Comparison of ENCODE assay signal across 19 mouse cellular contexts in the genomic region with DNA sequence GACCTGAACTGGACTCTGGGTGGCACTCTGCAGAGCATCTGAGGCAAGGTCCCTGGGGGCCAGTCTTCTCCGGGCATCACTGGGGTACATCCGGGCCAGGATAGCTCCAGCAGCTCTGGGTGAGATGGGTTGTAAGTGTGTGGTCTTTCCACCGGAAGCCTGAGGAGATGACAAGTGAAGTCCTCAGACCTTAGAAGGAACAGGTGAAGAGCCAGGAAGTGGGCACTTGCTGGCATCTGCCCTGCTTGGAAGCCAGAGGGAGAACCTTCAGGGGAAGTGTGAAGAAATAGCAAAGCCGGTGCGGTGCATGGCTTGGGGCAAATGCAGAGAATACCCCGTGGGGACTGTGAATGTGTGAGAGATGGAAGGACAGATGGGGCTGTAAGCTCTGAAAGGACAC. TPM values are rescaled to one million over a fixed set of nuclear protein-coding genes. Genes with fewer than 3 reads are reported as not detected.
A peak's percentile ranks its signal among the peaks of the same experiment; 100 is the strongest.
DNase-seq lines count a peak whose midpoint lies in the region; ATAC-seq lines count a peak whose summit lies in the region.
"Had no signal": no experiment of that assay in that cellular context is flagged by ENCODE, and none has a peak within 500 bp of the region (broad histone marks: within the 10 kb centered on the region; RNA-seq: fewer than 3 reads in every experiment).

No protein-coding gene starts in this region.

- no peaks in the 10 kb centered on the region for H3K9me3 ChIP-seq in heart, embryonic 10.5 days
- H3K9me3 ChIP-seq in hindbrain, embryonic 16.5 days (ENCODE audit: control insufficient read depth, low read length): no peaks in the 10 kb centered on the region
- H3K9me3 ChIP-seq: embryonic facial prominence, embryonic 12.5 days; forebrain, embryonic 15.5 days; G1E; heart, embryonic 15.5 days; hindbrain, embryonic 15.5 days had no signal

- H3K27me3 ChIP-seq in heart, embryonic 10.5 days (ENCODE audit: insufficient read depth, poor library complexity, severe bottlenecking): no peaks in the 10 kb centered on the region
- H3K27me3 ChIP-seq in hindbrain, embryonic 16.5 days (replicated peaks; ENCODE audit: control insufficient read depth, insufficient read depth, low read length): no peaks in the 10 kb centered on the region
- H3K27me3 ChIP-seq: embryonic facial prominence, embryonic 12.5 days; forebrain, embryonic 15.5 days; heart, embryonic 15.5 days; hindbrain, embryonic 15.5 days had no signal

- intact Hi-C loops in heart, postnatal 14 days (cut with DNase I): no loop called here

- peak; percentile 42 for DNase-seq in adrenal gland, postnatal 10 days
- DNase-seq in adrenal gland, postnatal 36 days: no peak
- no peak for DNase-seq in heart, embryonic 10.5 days (ENCODE audit: low spot score)
- DNase-seq in heart, postnatal 14 days: no peak
- no peak for DNase-seq in spleen, adult 18-20 months
- DNase-seq: B cell, adult 2 months; cerebellum, adult 2 months; cerebellum, postnatal 10 days; gastrocnemius, postnatal 10 days; kidney, adult 11 months had no signal

- H3K4me3 ChIP-seq in heart, embryonic 10.5 days: no peak overlapping the region
- no peak overlapping the region for H3K4me3 ChIP-seq in hindbrain, embryonic 16.5 days (ENCODE audit: low read length)
- H3K4me3 ChIP-seq: embryonic facial prominence, embryonic 12.5 days; forebrain, embryonic 15.5 days; heart, embryonic 15.5 days; hindbrain, embryonic 15.5 days had no signal

- no peak overlapping the region for H3K9ac ChIP-seq in hindbrain, embryonic 16.5 days (ENCODE audit: low read depth, low read length)
- H3K9ac ChIP-seq: embryonic facial prominence, embryonic 12.5 days; forebrain, embryonic 15.5 days; heart, embryonic 15.5 days; hindbrain, embryonic 15.5 days had no signal

- H3K4me1 ChIP-seq in heart, embryonic 10.5 days: peaks cover 28% of the 10 kb centered on the region
- no peaks in the 10 kb centered on the region for H3K4me1 ChIP-seq in hindbrain, embryonic 16.5 days (ENCODE audit: control insufficient read depth, insufficient read depth, low read depth, low read length)
- H3K4me1 ChIP-seq: embryonic facial prominence, embryonic 12.5 days; forebrain, embryonic 15.5 days; hindbrain, embryonic 15.5 days had no signal

- H3K4me2 ChIP-seq in hindbrain, embryonic 16.5 days (ENCODE audit: low read length): no peak overlapping the region
- H3K4me2 ChIP-seq: embryonic facial prominence, embryonic 12.5 days; forebrain, embryonic 15.5 days; heart, embryonic 11.5 days; heart, embryonic 15.5 days; hindbrain, embryonic 15.5 days had no signal

- WGBS in heart, embryonic 10.5 days: 84% methylated on average over 6 of the region's 6 CpGs
- WGBS in hindbrain, embryonic 16.5 days: 83% methylated on average over 6 of the region's 6 CpGs

- H3K36me3 ChIP-seq in heart, embryonic 10.5 days: peaks cover 10% of the 10 kb centered on the region
- no peaks in the 10 kb centered on the region for H3K36me3 ChIP-seq in hindbrain, embryonic 16.5 days (ENCODE audit: control insufficient read depth, insufficient read depth, low read length)
- H3K36me3 ChIP-seq: forebrain, embryonic 15.5 days; hindbrain, embryonic 15.5 days had no signal

- peak overlapping the region; percentile 54; the same call in 1 of the 2 replicates for H3K27ac ChIP-seq in heart, embryonic 10.5 days
- H3K27ac ChIP-seq in hindbrain, embryonic 16.5 days (ENCODE audit: low read depth, low read length): no peak overlapping the region
- H3K27ac ChIP-seq: embryonic facial prominence, embryonic 12.5 days; forebrain, embryonic 15.5 days; heart, embryonic 15.5 days; hindbrain, embryonic 15.5 days had no signal

- peak; percentile 57 for ATAC-seq in granulocyte monocyte progenitor cell, adult 5-6 weeks (replicated peaks; ENCODE audit: poor library complexity, severe bottlenecking)
- ATAC-seq in hindbrain, embryonic 16.5 days: no peak
- ATAC-seq: CD4-positive, CD25-positive, alpha-beta regulatory T cell, adult 4 months; forebrain, embryonic 15.5 days had no signal

RNA-seq across cellular contexts. Expression of a gene that starts 21.7 kb away (rescaled TPM):
- total RNA-seq in adrenal gland, postnatal 10 days (2021): 100 to 1,000 TPM; 305 to 366 TPM
- 100 to 1,000 TPM; 330 to 830 TPM for total RNA-seq in adrenal gland, postnatal 36 days (2021)
- 4.5 and 6.0 TPM in 2 replicates for polyA plus RNA-seq in heart, embryonic 10.5 days (2016; fragmentation: Nextera tagmentation; extraction: Ambion mirVana)
- total RNA-seq in heart, postnatal 14 days (2021): 100 to 1,000 TPM; 275 TPM
- total RNA-seq in granulocyte monocyte progenitor cell, adult 5-6 weeks (2014; fragmentation: Nextera tagmentation): 21.2 and 28.6 TPM in 2 replicates
- total RNA-seq in granulocyte monocyte progenitor cell, adult 5-6 weeks (2017): 34.3 and 41.4 TPM in 2 replicates
- polyA plus RNA-seq in hindbrain, embryonic 16.5 days (2015; fragmentation: Nextera tagmentation; extraction: Ambion mirVana): 3.7 and 3.8 TPM in 2 replicates
- polyA plus RNA-seq: CD4-positive, CD25-positive, alpha-beta regulatory T cell, adult 4 months had no signal

Comparison
In these comparisons a context has a peak if more than half of its experiments do, and no peak if none do; other contexts are left out.
1. RNA of a gene that starts 21.7 kb away (total RNA-seq): 330 to 830 TPM in adrenal gland, postnatal 36 days, 305 to 366 TPM in adrenal gland, postnatal 10 days and 275 TPM in heart, postnatal 14 days; 21.2 to 41.4 TPM in granulocyte monocyte progenitor cell, adult 5-6 weeks; every median in the first group is over 4 times any median in the second.